Comparison of ENCODE assay signal across 8 mouse cellular contexts in genomic region chr4:131918711-131919500, GRCm38 (mm10). TPM values are rescaled to one million over a fixed set of nuclear protein-coding genes. Genes with fewer than 3 reads are reported as not detected.
DNase-seq lines count a peak whose midpoint lies in the region; ATAC-seq lines count a peak whose summit lies in the region.

No protein-coding gene starts in this region.

- no peak for ATAC-seq in neural tube, embryonic 15.5 days (ENCODE audit: low FRiP score)
- ATAC-seq in heart, embryonic 13.5 days (ENCODE audit: extremely low read depth, insufficient number of reproducible peaks, low FRiP score, low TSS enrichment) = peak; percentile 53; the same call in 1 of the 2 replicates
- peak; percentile 53 for ATAC-seq in limb, embryonic 11.5 days (ENCODE audit: insufficient number of reproducible peaks, low FRiP score, low TSS enrichment, low read depth)
- no peak for ATAC-seq in CD4-positive, CD25-positive, alpha-beta regulatory T cell, adult 4 months

- peaks cover 67% of the 10 kb centered on the region for H3K4me1 ChIP-seq in neural tube, embryonic 15.5 days
- H3K4me1 ChIP-seq in heart, embryonic 13.5 days = peaks cover 93% of the 10 kb centered on the region
- H3K4me1 ChIP-seq in limb, embryonic 11.5 days (ENCODE audit: control insufficient read depth, insufficient read depth, low read length) = peaks cover 69% of the 10 kb centered on the region

- no peak overlapping the region for H3K27ac ChIP-seq in neural tube, embryonic 15.5 days (replicated peaks)
- H3K27ac ChIP-seq in heart, embryonic 13.5 days (replicated peaks) = peak overlapping the region; percentile 91
- H3K27ac ChIP-seq in limb, embryonic 11.5 days (replicated peaks; ENCODE audit: low read depth, low read length) = peak overlapping the region; percentile 78

- no peak overlapping the region for H3K4me2 ChIP-seq in neural tube, embryonic 15.5 days
- H3K4me2 ChIP-seq in heart, embryonic 13.5 days = peak overlapping the region; percentile 87
- H3K4me2 ChIP-seq in limb, embryonic 11.5 days (ENCODE audit: low read depth, severe bottlenecking) = peak overlapping the region; percentile 85

- no peak overlapping the region for H3K9ac ChIP-seq in neural tube, embryonic 15.5 days (replicated peaks)
- H3K9ac ChIP-seq in heart, embryonic 13.5 days = peak overlapping the region; percentile 89
- H3K9ac ChIP-seq in limb, embryonic 11.5 days (ENCODE audit: low read length) = no peak overlapping the region

- no peaks in the 10 kb centered on the region for H3K9me3 ChIP-seq in neural tube, embryonic 15.5 days (replicated peaks)
- H3K9me3 ChIP-seq in heart, embryonic 13.5 days = no peaks in the 10 kb centered on the region
- H3K9me3 ChIP-seq in limb, embryonic 11.5 days (ENCODE audit: control insufficient read depth, low read length) = no peaks in the 10 kb centered on the region

- WGBS in neural tube, embryonic 15.5 days = 27% methylated on average over 15 of the region's 15 CpGs
- WGBS in heart, embryonic 13.5 days = 8% methylated on average over 15 of the region's 15 CpGs
- WGBS in limb, embryonic 11.5 days = 1% methylated on average over 15 of the region's 15 CpGs

- H3K27me3 ChIP-seq in neural tube, embryonic 15.5 days (replicated peaks) = peaks cover 86% of the 10 kb centered on the region
- H3K27me3 ChIP-seq in heart, embryonic 13.5 days (replicated peaks) = peaks cover 42% of the 10 kb centered on the region
- peaks cover 20% of the 10 kb centered on the region for H3K27me3 ChIP-seq in limb, embryonic 11.5 days (ENCODE audit: control insufficient read depth, insufficient read depth, low read length)

- no peak overlapping the region for H3K4me3 ChIP-seq in neural tube, embryonic 15.5 days (replicated peaks)
- H3K4me3 ChIP-seq in heart, embryonic 13.5 days = peak overlapping the region; percentile 82
- H3K4me3 ChIP-seq in limb, embryonic 11.5 days (ENCODE audit: low read depth, low read length) = no peak overlapping the region

- H3K36me3 ChIP-seq in neural tube, embryonic 15.5 days = no peaks in the 10 kb centered on the region; the same call in 1 of the 2 replicates
- H3K36me3 ChIP-seq in heart, embryonic 13.5 days = peaks cover 17% of the 10 kb centered on the region
- no peaks in the 10 kb centered on the region; the same call in 1 of the 2 replicates for H3K36me3 ChIP-seq in limb, embryonic 11.5 days (ENCODE audit: control insufficient read depth, insufficient read depth, low read length)

- DNase-seq in neural tube, embryonic 10.5 days (ENCODE audit: extremely low spot score, low spot score) = peak; percentile 79
- peak; percentile 80 for DNase-seq in limb, embryonic 11.5 days (ENCODE audit: low spot score)
- DNase-seq in urinary bladder, postnatal 14 days (ENCODE audit: low spot score) = no peak
- no peak for DNase-seq in thymus, postnatal 14 days
- no peak for DNase-seq in natural killer cell, adult 2 months (ENCODE audit: low spot score in 2 of 2)

RNA-seq across cellular contexts. Expression of gene Tmem200b, which starts 2.7 kb away (rescaled TPM):
- polyA plus RNA-seq in neural tube, embryonic 15.5 days (2015; fragmentation: Nextera tagmentation; extraction: Ambion mirVana) = 0.22 TPM in 2 replicates
- 1.5 and 1.9 TPM in 2 replicates for polyA plus RNA-seq in heart, embryonic 13.5 days (2015; fragmentation: Nextera tagmentation; extraction: Ambion mirVana)
- 1.3 and 2.4 TPM in 2 replicates for polyA plus RNA-seq in limb, embryonic 11.5 days (2014; fragmentation: Nextera tagmentation; extraction: Ambion mirVana)
- polyA plus RNA-seq in CD4-positive, CD25-positive, alpha-beta regulatory T cell, adult 4 months (2017; shearing (Covaris generic)) = not detected

RNA-seq across cellular contexts. Expression of gene Srsf4, which starts 45.5 kb away (rescaled TPM):
- 91.1 and 94.0 TPM in 2 replicates for polyA plus RNA-seq in neural tube, embryonic 15.5 days (2015; fragmentation: Nextera tagmentation; extraction: Ambion mirVana)
- 68.5 and 72.0 TPM in 2 replicates for polyA plus RNA-seq in heart, embryonic 13.5 days (2015; fragmentation: Nextera tagmentation; extraction: Ambion mirVana)
- 140 and 150 TPM in 2 replicates for polyA plus RNA-seq in limb, embryonic 11.5 days (2014; fragmentation: Nextera tagmentation; extraction: Ambion mirVana)
- polyA plus RNA-seq in CD4-positive, CD25-positive, alpha-beta regulatory T cell, adult 4 months (2017; shearing (Covaris generic)) = 10 to 100 TPM in 1 of 2 experiments, 1 to 10 TPM in 1; 6.7 to 13.2 TPM

Comparison
In these comparisons a context has a peak if more than half of its experiments do, and no peak if none do; other contexts are left out.
1. DNase-seq: peak in neural tube, embryonic 10.5 days (single experiment) and limb, embryonic 11.5 days (single experiment); none in urinary bladder, postnatal 14 days (single experiment), thymus, postnatal 14 days (single experiment) and natural killer cell, adult 2 months (0 of 2).
2. ATAC-seq: peak in heart, embryonic 13.5 days (single experiment) and limb, embryonic 11.5 days (single experiment); none in neural tube, embryonic 15.5 days (single experiment) and CD4-positive, CD25-positive, alpha-beta regulatory T cell, adult 4 months (single experiment).